Mouse (Mus musculus): ENCODE data around the gene Tango2.
"Not testable (repeated sequence)": the region's sequence is repeated elsewhere in the genome, so short reads cannot be mapped to it uniquely, and the experiment has no call there.

Gene Tango2

GRCm38 (mm10) chr16:18342650-18343570 lies 5.0 kb downstream of the Tango2 start:
- DNase-seq, result peak; percentile 54

- no peak for DNase-seq
Observed at GRCm38 (mm10) chr16:18342076-18342475, 5.8 kb downstream of the Tango2 start.

- no peak for DNase-seq
Observed at GRCm38 (mm10) chr16:18341605-18342004, 6.3 kb downstream of the Tango2 start.

GRCm38 (mm10) chr16:18339866-18340265 lies 8.0 kb downstream of the Tango2 start:
- DNase-seq, result no peak

- DNase-seq, result no peak
Observed at GRCm38 (mm10) chr16:18337261-18337660, 10.6 kb downstream of the Tango2 start.

GRCm38 (mm10) chr16:18335981-18336380 lies 11.9 kb downstream of the Tango2 start:
- DNase-seq, result no peak

- no peak for DNase-seq
Observed at GRCm38 (mm10) chr16:18333976-18334375, 13.9 kb downstream of the Tango2 start.

- DNase-seq, result no peak
Observed at GRCm38 (mm10) chr16:18328524-18328923, 19.4 kb downstream of the Tango2 start.

GRCm38 (mm10) chr16:18327936-18328335 lies 20.0 kb downstream of the Tango2 start:
- DNase-seq, result no peak

- peak; percentile 63 for DNase-seq
Observed at GRCm38 (mm10) chr16:18325741-18326140, 22.2 kb downstream of the Tango2 start.

- no peak for DNase-seq
Observed at GRCm38 (mm10) chr16:18324031-18324430, 23.9 kb downstream of the Tango2 start.

- DNase-seq, result no peak
Observed at GRCm38 (mm10) chr16:18323460-18323859, 24.4 kb downstream of the Tango2 start.

- DNase-seq, result no peak
Observed at GRCm38 (mm10) chr16:18321443-18321842, 26.5 kb downstream of the Tango2 start.

- DNase-seq, result no peak
Observed at GRCm38 (mm10) chr16:18318992-18319391, 28.9 kb downstream of the Tango2 start.

- DNase-seq, result no peak
Observed at GRCm38 (mm10) chr16:18308159-18308558, 39.7 kb downstream of the Tango2 start.

GRCm38 (mm10) chr16:18289614-18290013 lies 58.3 kb downstream of the Tango2 start:
- DNase-seq, result not testable (repeated sequence)

GRCm38 (mm10) chr16:18289067-18289588 lies 58.8 kb downstream of the Tango2 start, which contains the start of gene Dgcr8:
Gene Dgcr8 (minus strand): TSS chr16:18289246.
- peak; percentile 98 for DNase-seq

- peak; percentile 89 for DNase-seq
Observed at GRCm38 (mm10) chr16:18288581-18289061, 59.3 kb downstream of the Tango2 start.

- peak; percentile 14 for DNase-seq
Observed at GRCm38 (mm10) chr16:18288166-18288565, 59.7 kb downstream of the Tango2 start.

- DNase-seq, result no peak
Observed at GRCm38 (mm10) chr16:18275166-18275565, 72.7 kb downstream of the Tango2 start.

GRCm38 (mm10) chr16:18268182-18268581 lies 79.7 kb downstream of the Tango2 start:
- peak; percentile 30 for DNase-seq

GRCm38 (mm10) chr16:18265024-18265423 lies 82.9 kb downstream of the Tango2 start:
- DNase-seq, result no peak

GRCm38 (mm10) chr16:18258221-18258620 lies 89.7 kb downstream of the Tango2 start, which contains the start of gene Gm49776:
Gene Gm49776 (minus strand): TSS chr16:18258321.
- no peak for DNase-seq

- DNase-seq, result no peak
Observed at GRCm38 (mm10) chr16:18253866-18254265, 94.0 kb downstream of the Tango2 start.
